Mouse (Mus musculus) limb, embryonic 14.5 days (tissue): Measurements from ENCODE around the gene Smcp. TPM values are rescaled to one million over a fixed set of nuclear protein-coding genes. Genes with fewer than 3 reads are reported as not detected.

Experiments
- ATAC-seq: fragments of 200-750 bp; cut with Nextera tagmentation; 2 replicates; pipeline ENCODE4 v1.8.0; 2017; ENCODE audit warnings: low read depth, moderate number of reproducible peaks, moderate TSS enrichment; ENCODE audit not compliant: low FRiP score
- DNase-seq: peaks from one replicate; pipeline ENCODE4 v3.0.0-alpha.2; 2015; ENCODE audit warnings: low spot score
- H3K27ac ChIP-seq: fragments of 300-500 bp; sonication (generic); replicated peaks from 2 replicates; pipeline ENCODE4 v1.5.1; 2014; ENCODE audit warnings: low read depth, mild to moderate bottlenecking, low read length, moderate library complexity, mixed read lengths
- H3K27me3 ChIP-seq: fragments of 300-500 bp; sonication (generic); 2 replicates; pipeline ENCODE4 v1.6.1; 2014; ENCODE audit warnings: low read length, mixed read lengths; ENCODE audit not compliant: control insufficient read depth, insufficient read depth
- H3K36me3 ChIP-seq: fragments of 300-500 bp; sonication (generic); 2 replicates; pipeline ENCODE4 v1.6.1; 2014; ENCODE audit warnings: mild to moderate bottlenecking, low read length, moderate library complexity, mixed read lengths; ENCODE audit not compliant: control insufficient read depth, insufficient read depth
- H3K4me1 ChIP-seq: fragments of 300-500 bp; sonication (generic); 2 replicates; pipeline ENCODE4 v1.6.1; 2014; ENCODE audit warnings: antibody characterized with exemption, low read length, mixed read lengths; ENCODE audit not compliant: control insufficient read depth, insufficient read depth
- H3K4me2 ChIP-seq: fragments of 300-500 bp; sonication (generic); replicated peaks from 2 replicates; pipeline ENCODE4 v1.6.1; 2014; ENCODE audit warnings: low read depth, mild to moderate bottlenecking, low read length, moderate library complexity; ENCODE audit not compliant: severe bottlenecking
- H3K4me3 ChIP-seq: fragments of 300-500 bp; sonication (generic); replicated peaks from 2 replicates; pipeline ENCODE4 v1.5.1; 2014; ENCODE audit warnings: low read length
- H3K9ac ChIP-seq: fragments of 300-500 bp; sonication (generic); 2 replicates; pipeline ENCODE4 v1.6.1; 2014; ENCODE audit warnings: mild to moderate bottlenecking, low read depth, low read length, moderate library complexity; ENCODE audit not compliant: severe bottlenecking
- H3K9me3 ChIP-seq: fragments of 300-500 bp; sonication (generic); 2 replicates; pipeline ENCODE4 v1.6.1; 2016; ENCODE audit warnings: low read length; ENCODE audit not compliant: control insufficient read depth
- POLR2A ChIP-seq: fragments of 200-500 bp; IDR thresholded peaks from 2 replicates; pipeline ENCODE4 v1.8.0; 2012; ENCODE audit warnings: inconsistent platforms, mild to moderate bottlenecking, moderate library complexity, borderline replicate concordance; ENCODE audit not compliant: insufficient read depth, insufficient read length; ENCODE audit errors: extremely low read depth
- whole genome bisulfite sequencing: fragments of 180-500 bp; shearing (Covaris S2); extraction: QIAGEN DNeasy Blood & Tissue Kit; methylation state at CpG from one replicate; pipeline ENCODE4 v1.1.7; 2014; 5-methylcytosine and 5-hydroxymethylcytosine counted together
- polyA plus RNA-seq, 2 experiments: library from polyadenylated mRNA; depleted of rRNA in 1 of 2; stranded (reverse) in 1 of 2; unstranded in 1 of 2; fragments of >200 nt; fragmentation: Nextera tagmentation in 1 of 2; extraction: Ambion mirVana in 1 of 2; gene quantifications; 2 replicates each; pipeline versions ENCODE4 v1.2.1 to v1.2.3; 2012 to 2014

Smcp gene
- polyA plus RNA-seq, 2 experiments = not detected

DNA sequence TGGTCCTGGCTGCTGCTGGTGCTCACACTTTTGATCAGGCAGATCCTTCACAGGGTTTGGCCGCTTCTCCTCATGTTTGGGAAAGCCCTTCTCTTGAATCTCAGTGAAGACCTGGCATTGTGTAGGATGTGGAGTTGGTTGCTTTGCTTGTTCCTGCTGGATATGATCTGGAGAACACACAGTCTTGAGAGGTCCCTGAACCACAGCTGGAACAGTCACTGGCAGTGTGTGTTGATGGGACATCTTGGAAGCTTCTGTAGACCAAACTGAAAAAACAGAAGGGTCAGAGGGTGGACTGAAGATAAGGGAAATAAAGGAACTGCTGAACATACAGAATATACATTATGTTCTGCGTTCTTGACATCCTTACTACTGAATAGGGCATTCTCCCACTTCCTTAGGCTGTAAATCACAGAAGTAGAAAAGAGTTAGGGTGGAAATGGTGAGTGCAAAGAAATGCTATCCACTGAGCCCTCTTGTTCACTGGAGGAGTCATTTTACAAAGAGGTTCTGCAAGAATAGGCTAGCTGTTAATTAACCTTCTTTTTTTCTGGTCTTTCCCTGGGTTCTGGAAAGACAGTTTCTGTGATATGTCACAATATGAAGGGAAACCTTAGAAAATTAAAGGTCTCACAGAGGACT, 16.2 kb downstream of the Smcp start:
- H3K4me2 ChIP-seq = no peak overlapping the region
- TF ChIP-seq POLR2A = no peak
- H3K27me3 ChIP-seq = no peaks in the 10 kb centered on the region
- no peaks in the 10 kb centered on the region for H3K36me3 ChIP-seq
- no peak overlapping the region for H3K4me3 ChIP-seq
- DNase-seq = no peak
- H3K9ac ChIP-seq = no peak overlapping the region
- H3K27ac ChIP-seq = no peak overlapping the region
- no peak for ATAC-seq
- no peaks in the 10 kb centered on the region for H3K4me1 ChIP-seq
- H3K9me3 ChIP-seq = no peaks in the 10 kb centered on the region
- 47% methylated on average over 2 of the region's 2 CpGs for WGBS

DNA sequence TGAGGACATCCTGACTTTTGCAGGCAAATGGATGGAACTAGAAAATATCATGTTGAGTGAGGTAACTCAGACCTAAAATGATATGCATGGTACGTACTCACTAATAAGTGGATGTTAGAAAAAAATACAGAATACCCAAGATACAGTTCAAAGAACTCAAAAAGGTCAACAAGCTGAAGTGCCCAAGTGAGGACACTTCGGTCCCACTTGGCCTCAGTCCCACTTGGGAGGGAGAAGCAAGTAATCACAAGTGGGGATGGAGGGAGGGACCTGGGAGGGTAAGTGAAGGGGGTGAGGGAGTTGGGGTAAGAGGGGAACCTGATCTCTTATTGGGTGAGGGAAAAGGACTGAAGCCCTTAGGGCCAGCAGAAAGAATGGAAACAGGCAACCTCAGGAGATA, 20.0 kb downstream of the Smcp start:
- no peak overlapping the region for H3K4me2 ChIP-seq
- H3K4me3 ChIP-seq = no peak overlapping the region
- no peaks in the 10 kb centered on the region for H3K36me3 ChIP-seq
- H3K27ac ChIP-seq = no peak overlapping the region
- no peaks in the 10 kb centered on the region for H3K4me1 ChIP-seq
- H3K9me3 ChIP-seq = no peaks in the 10 kb centered on the region
- no peak overlapping the region for H3K9ac ChIP-seq
- H3K27me3 ChIP-seq = no peaks in the 10 kb centered on the region
- ATAC-seq (no peak), DNase-seq (no peak)
- no peak for TF ChIP-seq POLR2A
- 93% methylated on average over 2 of the region's 2 CpGs for WGBS

DNA sequence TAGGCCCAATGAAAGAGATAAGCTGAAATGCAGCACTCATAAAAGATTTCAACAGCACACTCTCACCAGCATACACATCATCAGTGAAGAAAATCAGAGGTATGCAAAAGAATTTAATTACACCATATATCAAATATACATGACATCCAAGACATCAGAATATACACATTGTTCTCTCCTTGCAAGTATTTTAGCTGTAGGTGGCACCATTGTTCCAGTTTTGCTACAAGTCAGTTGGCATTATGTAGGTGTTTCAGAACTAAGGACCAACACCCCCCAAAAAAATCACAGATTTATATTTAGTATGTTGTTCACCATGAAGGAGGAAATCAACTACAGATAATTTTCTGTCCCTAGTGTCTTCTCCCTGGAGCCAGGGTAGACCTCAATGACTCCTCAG, 23.4 kb downstream of the Smcp start:
- no peaks in the 10 kb centered on the region for H3K9me3 ChIP-seq
- no peak overlapping the region for H3K4me2 ChIP-seq
- no peak for TF ChIP-seq POLR2A
- H3K36me3 ChIP-seq = no peaks in the 10 kb centered on the region
- ATAC-seq (no peak), DNase-seq (no peak)
- H3K27ac ChIP-seq = no peak overlapping the region
- H3K27me3 ChIP-seq = no peaks in the 10 kb centered on the region
- no peak overlapping the region for H3K9ac ChIP-seq
- H3K4me1 ChIP-seq = no peaks in the 10 kb centered on the region
- no peak overlapping the region for H3K4me3 ChIP-seq

DNA sequence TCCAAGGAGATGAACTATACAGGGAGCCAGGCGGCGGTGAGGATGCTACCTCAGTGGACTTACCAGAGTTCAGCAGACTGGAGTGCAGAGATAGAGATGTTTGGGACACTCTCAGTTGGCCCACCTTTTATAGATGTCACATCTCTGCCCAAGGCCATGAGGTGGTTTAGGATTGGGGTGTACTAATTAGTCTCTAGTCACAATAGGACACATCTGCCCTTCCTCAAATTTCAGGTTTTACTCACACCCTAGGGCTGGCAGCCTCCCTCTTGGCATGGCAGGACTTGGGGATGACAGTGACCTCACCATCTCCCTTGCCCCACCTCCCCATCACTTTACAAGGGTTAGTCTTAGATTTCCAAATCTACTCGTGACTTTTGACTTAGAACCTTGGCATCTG, 54.4 kb downstream of the Smcp start, which contains the start of gene 2310046K23Rik:
Gene 2310046K23Rik, minus strand, starts transcription at position 101 of the 400 bp plus-strand sequence.
- H3K36me3 ChIP-seq = no peaks in the 10 kb centered on the region
- H3K4me3 ChIP-seq = no peak within 1 kb of the TSS
- no peaks in the 10 kb centered on the region for H3K9me3 ChIP-seq
- no peaks in the 10 kb centered on the region for H3K4me1 ChIP-seq
- WGBS = 88% methylated on average over 3 of the region's 3 CpGs
- H3K27me3 ChIP-seq = no peaks in the 10 kb centered on the region
- DNase-seq = no peak
- H3K27ac ChIP-seq = no peak within 1 kb of the TSS
- ATAC-seq = no peak
- H3K4me2 ChIP-seq = no peak within 1 kb of the TSS
- TF ChIP-seq POLR2A = no peak
- no peak within 1 kb of the TSS for H3K9ac ChIP-seq

Other genes starting within 250 kb of the Smcp start
- not detected in 2 replicates for gene Sprr2d, start 249.9 kb downstream of the Smcp start, polyA plus RNA-seq (2012; rRNA removed)
- gene Sprr2d, start 249.9 kb downstream of the Smcp start, polyA plus RNA-seq (2014; fragmentation: Nextera tagmentation; extraction: Ambion mirVana) = not detected in 2 replicates
- gene Sprr2e, start 236.9 kb downstream of the Smcp start, polyA plus RNA-seq (2012; rRNA removed) = not detected in 2 replicates
- not detected in 2 replicates for gene Sprr2e, start 236.9 kb downstream of the Smcp start, polyA plus RNA-seq (2014; fragmentation: Nextera tagmentation; extraction: Ambion mirVana)
- gene Sprr2f, start 223.8 kb downstream of the Smcp start, polyA plus RNA-seq (2012; rRNA removed) = 0.27 and 0.43 TPM in 2 replicates
- not detected in 2 replicates for gene Sprr2f, start 223.8 kb downstream of the Smcp start, polyA plus RNA-seq (2014; fragmentation: Nextera tagmentation; extraction: Ambion mirVana)
- 0.09 TPM in 1 of 2 replicates, not detected in the other for gene Sprr2h, start 203.3 kb downstream of the Smcp start, polyA plus RNA-seq (2012; rRNA removed)
- gene Sprr2h, start 203.3 kb downstream of the Smcp start, polyA plus RNA-seq (2014; fragmentation: Nextera tagmentation; extraction: Ambion mirVana) = 0.28 TPM in 1 of 2 replicates, not detected in the other
- not detected in 2 replicates for gene Sprr2i, start 181.0 kb downstream of the Smcp start, polyA plus RNA-seq (2012; rRNA removed)
- gene Sprr2i, start 181.0 kb downstream of the Smcp start, polyA plus RNA-seq (2014; fragmentation: Nextera tagmentation; extraction: Ambion mirVana) = not detected in 2 replicates
- not detected in 2 replicates for gene Sprr2j-ps, start 170.9 kb downstream of the Smcp start, polyA plus RNA-seq (2012; rRNA removed)
- 0.39 TPM in 1 of 2 replicates, not detected in the other for gene Sprr2j-ps, start 170.9 kb downstream of the Smcp start, polyA plus RNA-seq (2014; fragmentation: Nextera tagmentation; extraction: Ambion mirVana)
- 6.2 and 7.4 TPM in 2 replicates for gene Gm9774, start 159.6 kb downstream of the Smcp start, polyA plus RNA-seq (2012; rRNA removed)
- 5.1 and 5.9 TPM in 2 replicates for gene Gm9774, start 159.6 kb downstream of the Smcp start, polyA plus RNA-seq (2014; fragmentation: Nextera tagmentation; extraction: Ambion mirVana)
- gene Sprr2k, start 156.4 kb downstream of the Smcp start, polyA plus RNA-seq (2012; rRNA removed) = not detected in 2 replicates
- not detected in 2 replicates for gene Sprr2k, start 156.4 kb downstream of the Smcp start, polyA plus RNA-seq (2014; fragmentation: Nextera tagmentation; extraction: Ambion mirVana)
- gene Sprr1b, start 150.2 kb downstream of the Smcp start, polyA plus RNA-seq (2012; rRNA removed) = 6.1 and 6.3 TPM in 2 replicates
- 8.4 and 15.7 TPM in 2 replicates for gene Sprr1b, start 150.2 kb downstream of the Smcp start, polyA plus RNA-seq (2014; fragmentation: Nextera tagmentation; extraction: Ambion mirVana)
- gene Sprr3, start 130.3 kb downstream of the Smcp start, polyA plus RNA-seq (2012; rRNA removed) = not detected in 2 replicates
- gene Sprr3, start 130.3 kb downstream of the Smcp start, polyA plus RNA-seq (2014; fragmentation: Nextera tagmentation; extraction: Ambion mirVana) = 0.25 TPM in 1 of 2 replicates, not detected in the other
- gene Sprr1a, start 103.1 kb downstream of the Smcp start, polyA plus RNA-seq (2012; rRNA removed) = 6.4 and 6.5 TPM in 2 replicates
- gene Sprr1a, start 103.1 kb downstream of the Smcp start, polyA plus RNA-seq (2014; fragmentation: Nextera tagmentation; extraction: Ambion mirVana) = 12.7 and 21.2 TPM in 2 replicates
- gene Sprr4, start 88.5 kb downstream of the Smcp start, polyA plus RNA-seq (2012; rRNA removed) = not detected in 2 replicates
- gene Sprr4, start 88.5 kb downstream of the Smcp start, polyA plus RNA-seq (2014; fragmentation: Nextera tagmentation; extraction: Ambion mirVana) = not detected in 2 replicates
- gene 2310046K23Rik, start 54.5 kb downstream of the Smcp start, polyA plus RNA-seq (2012; rRNA removed) = not detected in 2 replicates
- gene 2310046K23Rik, start 54.5 kb downstream of the Smcp start, polyA plus RNA-seq (2014; fragmentation: Nextera tagmentation; extraction: Ambion mirVana) = not detected in 2 replicates
- gene Ivl, start 15.3 kb downstream of the Smcp start, polyA plus RNA-seq (2012; rRNA removed) = 0.12 and 0.14 TPM in 2 replicates
- gene Ivl, start 15.3 kb downstream of the Smcp start, polyA plus RNA-seq (2014; fragmentation: Nextera tagmentation; extraction: Ambion mirVana) = 0.14 and 0.72 TPM in 2 replicates
- not detected in 2 replicates for gene 2210017I01Rik, start 18.5 kb upstream of the Smcp start, polyA plus RNA-seq (2012; rRNA removed)
- gene 2210017I01Rik, start 18.5 kb upstream of the Smcp start, polyA plus RNA-seq (2014; fragmentation: Nextera tagmentation; extraction: Ambion mirVana) = not detected in 2 replicates
- gene Lce6a, start 32.7 kb upstream of the Smcp start, polyA plus RNA-seq (2012; rRNA removed) = not detected in 2 replicates
- gene Lce6a, start 32.7 kb upstream of the Smcp start, polyA plus RNA-seq (2014; fragmentation: Nextera tagmentation; extraction: Ambion mirVana) = 0.59 TPM in 1 of 2 replicates, not detected in the other
- not detected in 2 replicates for gene Lce1a1, start 59.3 kb upstream of the Smcp start, polyA plus RNA-seq (2012; rRNA removed)
- gene Lce1a1, start 59.3 kb upstream of the Smcp start, polyA plus RNA-seq (2014; fragmentation: Nextera tagmentation; extraction: Ambion mirVana) = not detected in 2 replicates
- not detected in 2 replicates for gene Lce1b, start 67.9 kb upstream of the Smcp start, polyA plus RNA-seq (2012; rRNA removed)
- gene Lce1b, start 67.9 kb upstream of the Smcp start, polyA plus RNA-seq (2014; fragmentation: Nextera tagmentation; extraction: Ambion mirVana) = not detected in 2 replicates
- not detected in 2 replicates for gene Lce1a2, start 81.3 kb upstream of the Smcp start, polyA plus RNA-seq (2012; rRNA removed)
- not detected in 2 replicates for gene Lce1a2, start 81.3 kb upstream of the Smcp start, polyA plus RNA-seq (2014; fragmentation: Nextera tagmentation; extraction: Ambion mirVana)
- not detected in 2 replicates for gene Lce1c, start 90.2 kb upstream of the Smcp start, polyA plus RNA-seq (2012; rRNA removed)
- gene Lce1c, start 90.2 kb upstream of the Smcp start, polyA plus RNA-seq (2014; fragmentation: Nextera tagmentation; extraction: Ambion mirVana) = not detected in 2 replicates
- gene Lce1d, start 98.2 kb upstream of the Smcp start, polyA plus RNA-seq (2012; rRNA removed) = not detected in 2 replicates
- gene Lce1d, start 98.2 kb upstream of the Smcp start, polyA plus RNA-seq (2014; fragmentation: Nextera tagmentation; extraction: Ambion mirVana) = not detected in 2 replicates
- not detected in 2 replicates for gene Lce1e, start 120.1 kb upstream of the Smcp start, polyA plus RNA-seq (2012; rRNA removed)
- gene Lce1e, start 120.1 kb upstream of the Smcp start, polyA plus RNA-seq (2014; fragmentation: Nextera tagmentation; extraction: Ambion mirVana) = not detected in 2 replicates
- not detected in 2 replicates for gene Lce1f, start 131.4 kb upstream of the Smcp start, polyA plus RNA-seq (2012; rRNA removed)
- gene Lce1f, start 131.4 kb upstream of the Smcp start, polyA plus RNA-seq (2014; fragmentation: Nextera tagmentation; extraction: Ambion mirVana) = not detected in 2 replicates
- gene Gm38119, start 150.1 kb upstream of the Smcp start, polyA plus RNA-seq (2012; rRNA removed) = not detected in 2 replicates
- gene Gm38119, start 150.1 kb upstream of the Smcp start, polyA plus RNA-seq (2014; fragmentation: Nextera tagmentation; extraction: Ambion mirVana) = not detected in 2 replicates
- gene Lce1g, start 163.3 kb upstream of the Smcp start, polyA plus RNA-seq (2012; rRNA removed) = not detected in 2 replicates
- gene Lce1g, start 163.3 kb upstream of the Smcp start, polyA plus RNA-seq (2014; fragmentation: Nextera tagmentation; extraction: Ambion mirVana) = not detected in 2 replicates
- not detected in 2 replicates for gene Lce1h, start 176.1 kb upstream of the Smcp start, polyA plus RNA-seq (2012; rRNA removed)
- gene Lce1h, start 176.1 kb upstream of the Smcp start, polyA plus RNA-seq (2014; fragmentation: Nextera tagmentation; extraction: Ambion mirVana) = not detected in 2 replicates
- not detected in 2 replicates for gene Lce1i, start 189.9 kb upstream of the Smcp start, polyA plus RNA-seq (2012; rRNA removed)
- not detected in 2 replicates for gene Lce1i, start 189.9 kb upstream of the Smcp start, polyA plus RNA-seq (2014; fragmentation: Nextera tagmentation; extraction: Ambion mirVana)
- not detected in 2 replicates for gene Lce1j, start 201.5 kb upstream of the Smcp start, polyA plus RNA-seq (2012; rRNA removed)
- gene Lce1j, start 201.5 kb upstream of the Smcp start, polyA plus RNA-seq (2014; fragmentation: Nextera tagmentation; extraction: Ambion mirVana) = not detected in 2 replicates
- gene Lce1k, start 218.9 kb upstream of the Smcp start, polyA plus RNA-seq (2012; rRNA removed) = not detected in 2 replicates
- gene Lce1k, start 218.9 kb upstream of the Smcp start, polyA plus RNA-seq (2014; fragmentation: Nextera tagmentation; extraction: Ambion mirVana) = not detected in 2 replicates
- gene Kprp, start 238.2 kb upstream of the Smcp start, polyA plus RNA-seq (2012; rRNA removed) = 0.03 TPM in 1 of 2 replicates, not detected in the other
- gene Kprp, start 238.2 kb upstream of the Smcp start, polyA plus RNA-seq (2014; fragmentation: Nextera tagmentation; extraction: Ambion mirVana) = not detected in 2 replicates